Mouse (Mus musculus) liver, embryonic 15.5 days (tissue): Measurements from ENCODE around the gene Slc4a8. TPM values are rescaled to one million over a fixed set of nuclear protein-coding genes. Genes with fewer than 3 reads are reported as not detected.

ENCODE experiments used
- ATAC-seq: fragments of 200-750 bp; cut with Nextera tagmentation; 2 replicates; pipeline ENCODE4 v1.8.0; 2017; ENCODE audit warnings: moderate number of reproducible peaks, mild to moderate bottlenecking, moderate library complexity; ENCODE audit not compliant: insufficient read depth
- H3K27ac ChIP-seq: fragments of 300-500 bp; sonication (generic); replicated peaks from 2 replicates; pipeline ENCODE4 v1.5.1; 2015; ENCODE audit warnings: mild to moderate bottlenecking, inconsistent platforms
- H3K27me3 ChIP-seq: fragments of 300-500 bp; sonication (generic); 2 replicates; pipeline ENCODE4 v1.6.1; 2015; ENCODE audit warnings: mild to moderate bottlenecking, inconsistent platforms
- H3K36me3 ChIP-seq: fragments of 300-500 bp; sonication (generic); replicated peaks from 2 replicates; pipeline ENCODE4 v1.6.1; 2015; ENCODE audit warnings: moderate library complexity, mild to moderate bottlenecking, inconsistent platforms
- H3K4me1 ChIP-seq: fragments of 300-500 bp; sonication (generic); replicated peaks from 2 replicates; pipeline ENCODE4 v1.6.1; 2015; ENCODE audit warnings: inconsistent platforms
- H3K4me2 ChIP-seq: fragments of 300-500 bp; sonication (generic); 2 replicates; pipeline ENCODE4 v1.6.1; 2015; ENCODE audit warnings: moderate library complexity, mild to moderate bottlenecking, inconsistent platforms
- H3K4me3 ChIP-seq: fragments of 300-500 bp; sonication (generic); replicated peaks from 2 replicates; pipeline ENCODE4 v1.5.1; 2015; ENCODE audit warnings: mild to moderate bottlenecking, inconsistent platforms
- H3K9ac ChIP-seq: fragments of 300-500 bp; sonication (generic); 2 replicates; pipeline ENCODE4 v1.6.1; 2015; ENCODE audit warnings: moderate library complexity, mild to moderate bottlenecking, inconsistent platforms
- H3K9me3 ChIP-seq: fragments of 300-500 bp; sonication (generic); replicated peaks from 2 replicates; pipeline ENCODE4 v1.6.1; 2016; ENCODE audit warnings: inconsistent platforms
- WGBS: fragments of 180-500 bp; shearing (Covaris S2); methylation state at CpG from one replicate; pipeline ENCODE4 v1.1.7; 2015; ENCODE audit warnings: mixed read lengths; ENCODE audit not compliant: insufficient replicate concordance; 5-methylcytosine and 5-hydroxymethylcytosine counted together
- polyA plus RNA-seq: library from polyadenylated mRNA; unstranded; fragments of >200 nt; fragmentation: Nextera tagmentation; extraction: Ambion mirVana; gene quantifications from 2 replicates; pipeline ENCODE4 v1.2.1, GENCODE M21; 2015

Slc4a8 gene
- polyA plus RNA-seq, 1 experiment from 2014 or later = 0.25 TPM

DNA sequence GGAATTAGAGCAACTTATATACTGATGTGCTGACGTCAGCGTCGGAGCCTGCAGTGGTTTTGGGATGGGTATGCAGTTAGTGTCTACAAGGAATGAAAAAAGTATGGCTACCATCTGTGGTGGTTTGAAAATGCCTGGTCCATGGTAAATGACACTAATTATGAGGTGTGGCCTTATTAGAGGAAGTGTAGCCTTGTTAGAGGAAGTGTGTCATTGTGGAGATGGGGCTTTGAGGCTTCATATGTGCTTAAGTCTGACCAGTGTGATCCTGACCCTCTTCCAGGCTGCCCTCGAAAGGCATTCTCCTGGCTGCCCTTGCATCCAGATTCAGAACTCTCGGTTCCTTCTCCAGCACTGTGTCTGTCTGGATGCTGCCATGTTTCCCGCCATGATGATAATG lies 18.3 kb upstream of the Slc4a8 start:
- H3K36me3 ChIP-seq = no peaks in the 10 kb centered on the region
- H3K27ac ChIP-seq = no peak overlapping the region
- H3K4me3 ChIP-seq = no peak overlapping the region
- no peaks in the 10 kb centered on the region for H3K27me3 ChIP-seq
- H3K9me3 ChIP-seq = no peaks in the 10 kb centered on the region
- H3K9ac ChIP-seq = no peak overlapping the region
- peaks cover 45% of the 10 kb centered on the region for H3K4me1 ChIP-seq
- no peak for ATAC-seq
- no peak overlapping the region for H3K4me2 ChIP-seq
- 79% methylated on average over 6 of the region's 6 CpGs for WGBS

DNA sequence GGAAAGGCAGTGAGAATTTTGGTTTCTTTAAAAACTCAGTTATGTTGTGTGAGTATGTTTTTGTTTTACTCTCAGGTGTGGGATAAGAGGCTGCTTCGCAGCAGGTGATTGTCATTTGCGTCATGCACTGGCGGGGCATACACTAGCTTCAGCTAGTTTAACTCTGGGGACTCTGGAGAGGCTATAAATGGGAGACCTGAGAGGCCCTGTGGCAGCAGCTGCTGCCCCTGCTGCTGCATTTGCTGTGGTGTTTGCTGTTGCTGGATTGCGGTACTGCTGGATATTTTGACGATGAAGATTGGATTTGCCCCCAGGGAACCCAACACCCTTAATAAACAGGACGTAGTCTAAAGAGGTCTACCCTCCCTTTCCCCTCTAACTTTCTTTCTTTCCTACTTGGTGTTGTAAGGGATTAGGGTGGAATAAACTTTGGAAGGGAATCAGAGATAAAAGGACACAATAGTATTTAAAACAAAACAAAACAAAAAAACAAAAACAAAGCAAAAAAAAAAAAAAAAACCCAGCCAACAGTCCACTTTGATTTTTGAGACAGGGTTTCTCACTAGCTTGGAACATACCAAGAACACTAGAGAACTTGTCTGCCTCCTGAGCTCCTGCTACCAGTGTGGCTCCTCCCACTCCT lies 14.9 kb upstream of the Slc4a8 start:
- H3K4me1 ChIP-seq = peaks cover 56% of the 10 kb centered on the region
- peak overlapping the region; percentile 89 for H3K4me2 ChIP-seq
- H3K27ac ChIP-seq = peak overlapping the region; percentile 85
- H3K9me3 ChIP-seq = no peaks in the 10 kb centered on the region
- H3K27me3 ChIP-seq = no peaks in the 10 kb centered on the region
- H3K4me3 ChIP-seq = peak overlapping the region; percentile 55
- peak; percentile 18; the same call in 1 of the 2 replicates for ATAC-seq
- WGBS = 28% methylated on average over 6 of the region's 6 CpGs
- peak overlapping the region; percentile 45 for H3K9ac ChIP-seq
- no peaks in the 10 kb centered on the region for H3K36me3 ChIP-seq

DNA sequence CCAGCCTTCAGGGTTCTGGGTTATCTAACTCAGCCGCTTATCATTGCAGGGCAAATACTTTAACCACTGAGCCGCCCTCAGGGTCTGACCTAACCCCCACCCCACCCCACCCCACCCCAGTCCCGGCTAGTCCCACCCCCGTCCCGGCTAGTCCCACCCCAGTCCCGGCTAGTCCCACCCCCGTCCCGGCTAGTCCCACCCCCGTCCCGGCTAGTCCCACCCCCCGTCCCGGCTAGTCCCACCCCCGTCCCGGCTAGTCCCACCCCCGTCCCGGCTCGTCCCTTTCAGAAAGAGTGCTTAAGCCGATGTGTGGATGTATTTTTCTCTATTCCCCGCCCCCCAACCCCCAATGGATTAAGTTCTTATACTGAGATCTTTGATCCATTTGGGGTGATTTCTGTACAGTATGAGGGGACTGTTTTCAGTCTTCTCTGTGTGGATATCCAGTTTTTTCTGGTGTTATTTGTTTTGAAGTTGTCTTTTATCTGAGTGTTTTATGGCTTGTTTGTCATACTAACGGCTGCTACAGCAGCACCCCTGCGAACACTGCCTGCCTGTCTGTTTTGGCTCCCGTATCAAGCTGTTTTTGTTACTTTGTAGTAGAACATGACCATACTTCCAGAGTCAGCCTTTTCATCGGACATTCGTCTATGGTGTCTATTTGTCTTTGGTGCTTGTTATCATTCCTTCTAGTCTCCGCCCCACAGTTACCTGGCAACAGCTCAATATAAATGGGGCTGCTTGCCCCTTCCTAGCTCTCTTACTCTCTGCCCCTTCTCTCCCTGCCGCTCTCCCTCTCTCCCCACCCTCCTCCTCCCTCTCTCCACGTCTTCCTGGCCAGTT lies 14.2 kb upstream of the Slc4a8 start:
- WGBS = 3% methylated on average over 27 of the region's 27 CpGs
- peak; percentile 97 for ATAC-seq
- peak overlapping the region; percentile 57 for H3K9ac ChIP-seq
- 0 out of 2 replicates have a peak, but pooled peaks cover 7% of the 10 kb centered on the region for H3K27me3 ChIP-seq
- H3K4me2 ChIP-seq = peak overlapping the region; percentile 89
- peak overlapping the region; percentile 55 for H3K4me3 ChIP-seq
- peaks cover 56% of the 10 kb centered on the region for H3K4me1 ChIP-seq
- peak overlapping the region; percentile 88 for H3K27ac ChIP-seq
- H3K36me3 ChIP-seq = no peaks in the 10 kb centered on the region
- H3K9me3 ChIP-seq = no peaks in the 10 kb centered on the region

DNA sequence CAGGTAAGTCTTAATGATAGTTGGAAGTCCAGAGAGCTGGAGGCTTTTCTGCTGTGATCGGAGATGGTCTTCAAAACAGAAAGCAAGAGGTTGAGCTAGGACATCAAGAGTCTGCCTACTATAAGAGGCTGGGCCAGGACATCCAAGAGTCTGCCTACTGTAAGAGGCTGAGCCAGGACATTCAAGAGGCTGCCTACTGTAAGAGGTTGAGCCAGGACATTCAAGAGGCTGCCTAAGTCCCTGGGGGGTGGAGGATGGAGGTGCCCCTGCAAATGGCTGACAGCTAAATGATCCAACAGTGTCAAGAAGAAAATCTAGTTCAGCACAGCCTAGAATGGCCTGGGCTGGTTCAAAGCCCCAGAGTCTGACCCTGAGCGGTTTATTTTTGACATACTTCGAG lies 13.0 kb upstream of the Slc4a8 start:
- WGBS = 75% methylated on average over 3 of the region's 3 CpGs
- ATAC-seq = no peak
- H3K4me3 ChIP-seq = no peak overlapping the region
- H3K27ac ChIP-seq = peak overlapping the region; percentile 88
- H3K36me3 ChIP-seq = no peaks in the 10 kb centered on the region
- H3K4me1 ChIP-seq = peaks cover 56% of the 10 kb centered on the region
- H3K9me3 ChIP-seq = no peaks in the 10 kb centered on the region
- peaks cover 18% of the 10 kb centered on the region for H3K27me3 ChIP-seq
- H3K9ac ChIP-seq = no peak overlapping the region
- H3K4me2 ChIP-seq = peak overlapping the region; percentile 89; the same call in 1 of the 2 replicates

DNA sequence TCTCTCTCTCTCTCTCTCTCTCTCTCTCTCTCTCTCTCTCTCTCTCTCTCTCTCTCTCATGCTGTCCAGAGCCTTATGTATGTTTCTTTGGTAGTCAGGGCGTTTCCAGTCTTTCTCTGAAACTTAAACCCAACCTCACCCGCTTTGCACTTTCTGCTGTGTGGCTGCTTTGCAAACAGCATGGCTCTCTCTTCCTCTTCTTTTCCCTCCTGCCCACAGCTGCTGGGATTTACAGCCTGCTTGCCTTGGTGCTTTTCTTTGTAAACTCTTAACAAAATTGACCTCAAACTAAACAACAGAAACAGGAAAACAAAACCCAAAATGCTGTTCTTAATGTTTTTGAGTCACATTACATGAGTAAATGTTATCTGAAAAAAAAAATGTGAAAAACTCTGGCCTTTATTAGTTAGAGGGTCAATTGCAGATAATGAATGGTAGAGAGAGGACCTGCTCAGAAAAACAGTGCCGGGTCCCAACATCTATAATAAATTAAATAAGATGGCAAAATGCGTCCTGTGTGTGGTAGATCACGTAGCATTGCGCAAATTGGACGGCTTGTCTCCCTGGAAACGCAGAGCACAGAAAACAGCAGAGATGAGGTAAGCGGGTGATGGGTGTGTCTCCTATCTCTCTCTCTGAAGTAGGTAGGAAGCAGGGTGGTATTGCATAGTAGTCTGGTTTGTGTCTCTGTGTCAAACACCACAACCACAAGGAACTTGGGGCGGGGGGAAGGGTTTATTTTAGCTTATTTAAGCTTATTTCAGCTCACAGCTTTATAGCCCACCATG lies 11.6 kb upstream of the Slc4a8 start:
- Histone ChIP-seq H3K27me3 (peaks cover 32% of the 10 kb centered on the region), H3K27ac (peak overlapping the region; percentile 41; the same call in 1 of the 2 replicates), H3K4me2 (peak overlapping the region; percentile 38), H3K36me3 (no peaks in the 10 kb centered on the region), H3K4me3 (no peak overlapping the region), H3K4me1 (peaks cover 54% of the 10 kb centered on the region), H3K9me3 (no peaks in the 10 kb centered on the region), H3K9ac (no peak overlapping the region)
- ATAC-seq = no peak
- 35% methylated on average over 10 of the region's 10 CpGs for WGBS

DNA sequence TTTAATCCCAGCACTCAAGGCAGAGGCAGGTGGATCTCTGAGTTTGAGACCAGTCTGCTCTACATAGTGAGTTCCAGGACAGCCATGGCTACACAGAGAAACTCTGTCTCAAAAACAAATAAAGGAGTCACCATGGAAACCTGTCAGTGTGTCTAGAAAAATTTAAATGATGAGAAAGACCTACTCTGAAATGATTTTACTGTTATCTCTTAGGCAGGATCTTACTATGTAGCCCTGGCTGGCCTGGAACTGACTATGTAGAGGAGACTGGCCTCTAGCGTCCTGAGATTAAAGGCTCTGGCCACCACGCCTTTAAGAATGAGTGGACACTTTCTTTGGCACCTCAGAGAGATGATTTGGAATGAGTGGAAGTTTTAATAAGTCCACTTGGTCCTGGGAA lies 9.1 kb upstream of the Slc4a8 start:
- H3K36me3 ChIP-seq = no peaks in the 10 kb centered on the region
- no peak for ATAC-seq

DNA sequence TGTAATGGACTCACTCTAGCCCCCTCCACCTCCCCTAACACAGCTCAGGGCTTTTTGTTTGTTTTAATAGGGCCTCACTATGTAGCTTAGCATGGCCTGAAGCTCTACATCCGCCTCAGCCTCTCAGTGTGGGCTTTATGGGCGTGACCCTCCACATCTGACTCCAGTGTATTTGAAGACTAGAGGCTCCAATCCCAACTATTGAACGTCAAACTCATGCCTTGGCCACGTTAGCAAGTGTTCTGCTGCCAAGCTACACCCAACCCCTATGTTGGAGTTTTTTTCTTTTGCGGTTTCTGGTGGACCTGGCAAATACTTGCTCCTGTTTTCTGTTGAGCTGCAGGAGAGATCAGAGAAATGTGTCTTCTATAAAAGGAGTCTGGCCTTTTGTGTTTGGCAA lies 8.5 kb upstream of the Slc4a8 start:
- peaks cover 51% of the 10 kb centered on the region for H3K27me3 ChIP-seq
- no peaks in the 10 kb centered on the region for H3K9me3 ChIP-seq
- no peak overlapping the region for H3K27ac ChIP-seq
- H3K36me3 ChIP-seq = no peaks in the 10 kb centered on the region
- 63% methylated on average over 5 of the region's 5 CpGs for WGBS
- ATAC-seq = no peak
- H3K4me1 ChIP-seq = peaks cover 36% of the 10 kb centered on the region
- no peak overlapping the region for H3K4me3 ChIP-seq
- no peak overlapping the region for H3K9ac ChIP-seq
- H3K4me2 ChIP-seq = no peak overlapping the region

More for the DNA sequence above, 9.1 kb upstream of the Slc4a8 start:
- Histone ChIP-seq H3K4me3 (no peak overlapping the region), H3K4me1 (peaks cover 39% of the 10 kb centered on the region), H3K27me3 (peaks cover 46% of the 10 kb centered on the region), H3K9ac (no peak overlapping the region), H3K27ac (no peak overlapping the region), H3K9me3 (no peaks in the 10 kb centered on the region), H3K4me2 (no peak overlapping the region)
- WGBS = 60% methylated on average over 2 of the region's 2 CpGs

DNA sequence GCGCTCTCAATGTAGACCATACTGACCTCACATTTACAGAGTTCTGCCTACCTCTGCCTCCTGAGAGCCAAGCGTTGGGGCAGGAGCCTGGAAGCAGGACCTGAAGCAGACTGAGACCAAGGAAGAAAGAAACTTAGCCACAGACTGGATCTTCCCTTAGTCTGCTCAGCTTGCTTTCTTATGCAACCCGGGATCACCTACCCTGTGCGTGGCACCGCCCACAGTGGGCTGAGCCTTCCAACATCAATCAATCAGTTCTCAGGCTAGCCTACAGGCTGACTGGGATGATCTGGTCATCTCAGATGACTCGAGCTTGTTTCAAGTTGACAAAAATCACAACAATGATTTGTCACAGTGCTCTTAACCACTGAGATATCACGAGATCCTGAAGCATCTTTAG lies 7.5 kb upstream of the Slc4a8 start:
- no peak overlapping the region for H3K4me2 ChIP-seq

DNA sequence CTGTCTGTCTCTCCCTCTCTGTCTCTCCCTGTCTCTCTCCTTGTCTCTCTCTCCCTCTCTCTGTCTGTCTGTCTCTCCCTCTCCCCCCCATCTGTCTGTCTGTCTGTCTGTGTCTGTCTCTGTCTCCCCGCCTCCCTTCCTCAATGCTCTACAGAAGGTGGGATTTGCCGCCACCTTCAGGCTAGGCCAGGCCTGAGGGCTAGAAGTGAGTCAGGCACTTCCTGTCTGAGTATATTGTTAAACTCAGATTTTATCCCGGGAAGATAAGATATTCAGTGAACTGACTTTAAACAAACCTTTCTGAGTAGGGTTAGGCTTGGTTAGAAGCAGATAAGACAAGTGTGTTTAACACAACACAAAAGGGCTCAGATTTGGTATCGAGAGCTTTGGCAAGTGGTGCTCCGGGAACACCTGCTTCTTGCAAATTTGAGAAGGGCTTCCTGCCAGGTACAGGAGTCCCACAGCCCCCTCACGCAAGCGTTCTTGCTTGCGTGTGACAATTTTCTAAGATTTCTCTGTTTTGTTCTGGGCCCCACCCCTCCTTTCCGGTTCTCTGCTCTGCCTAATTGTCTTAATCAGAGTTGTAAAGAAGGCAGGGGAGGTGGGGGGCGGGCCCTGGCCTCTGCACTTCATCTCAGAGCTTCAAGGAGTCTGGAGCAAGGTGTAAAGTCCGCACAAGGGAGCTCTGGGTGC lies 6.6 kb upstream of the Slc4a8 start:
- peaks cover 25% of the 10 kb centered on the region for H3K4me1 ChIP-seq
- no peak overlapping the region for H3K9ac ChIP-seq
- H3K9me3 ChIP-seq = no peaks in the 10 kb centered on the region
- H3K27ac ChIP-seq = no peak overlapping the region
- H3K4me3 ChIP-seq = no peak overlapping the region
- H3K36me3 ChIP-seq = no peaks in the 10 kb centered on the region
- H3K27me3 ChIP-seq = peaks cover 61% of the 10 kb centered on the region
- WGBS = 7% methylated on average over 11 of the region's 11 CpGs
- H3K4me2 ChIP-seq = no peak overlapping the region
- no peak for ATAC-seq

More for the DNA sequence above, 7.5 kb upstream of the Slc4a8 start:
- Histone ChIP-seq H3K27ac (no peak overlapping the region), H3K27me3 (peaks cover 53% of the 10 kb centered on the region), H3K4me3 (no peak overlapping the region), H3K36me3 (no peaks in the 10 kb centered on the region), H3K9me3 (no peaks in the 10 kb centered on the region), H3K9ac (no peak overlapping the region), H3K4me1 (peaks cover 33% of the 10 kb centered on the region)
- 36% methylated on average over 7 of the region's 7 CpGs for whole genome bisulfite sequencing
- no peak for ATAC-seq

DNA sequence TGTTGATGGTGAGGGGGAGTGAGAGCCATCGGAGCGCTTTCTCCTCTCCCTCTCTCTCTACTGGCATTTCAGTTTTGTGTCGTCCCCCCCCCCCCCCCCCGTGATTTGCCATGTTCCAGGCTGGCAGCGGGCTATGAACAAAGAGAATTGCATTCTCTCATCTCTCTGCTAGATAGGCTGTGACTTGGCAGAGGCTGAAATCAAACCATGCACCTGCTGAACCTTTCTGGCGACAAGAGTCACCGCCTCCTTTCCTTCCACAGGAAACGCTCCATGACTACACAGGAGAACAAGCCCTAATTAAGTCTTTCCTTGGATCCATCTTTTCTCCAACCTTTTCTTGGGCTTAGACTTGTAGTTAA lies 6.1 kb upstream of the Slc4a8 start:
- Histone ChIP-seq H3K9ac (no peak overlapping the region), H3K4me3 (no peak overlapping the region), H3K4me2 (no peak overlapping the region), H3K36me3 (no peaks in the 10 kb centered on the region), H3K4me1 (peaks cover 19% of the 10 kb centered on the region), H3K27ac (no peak overlapping the region), H3K27me3 (peaks cover 66% of the 10 kb centered on the region), H3K9me3 (no peaks in the 10 kb centered on the region)
- no peak for ATAC-seq
- WGBS = 38% methylated on average over 7 of the region's 8 CpGs
